Mouse (Mus musculus) brain, embryonic 14.5 days (tissue): ENCODE results near the gene Zwilch.

Experiments used
- CTCF ChIP-seq: fragments of 200-500 bp; IDR thresholded peaks from 2 replicates; pipeline ENCODE4 v1.5.1; 2012; ENCODE audit warnings: inconsistent platforms, mild to moderate bottlenecking, moderate library complexity, borderline replicate concordance; ENCODE audit not compliant: insufficient read depth, insufficient read length; ENCODE audit errors: extremely low read depth
- POLR2A ChIP-seq: fragments of 200-500 bp; IDR thresholded peaks from 2 replicates; pipeline ENCODE4 v1.6.1; 2012; ENCODE audit warnings: mild to moderate bottlenecking, inconsistent platforms, borderline replicate concordance; ENCODE audit not compliant: poor library complexity, insufficient read depth, insufficient read length, severe bottlenecking; ENCODE audit errors: extremely low read depth

GRCm38 (mm10) chr9:64094083-64094482 lies 78.8 kb downstream of the Zwilch start:
- TF ChIP-seq CTCF (no peak), POLR2A (no peak)
